11 mouse cellular contexts compared by ENCODE assay signal in genomic region chr2:164439001-164439421, GRCm38 (mm10). TPM values are rescaled to one million over a fixed set of nuclear protein-coding genes. Genes with fewer than 3 reads are reported as not detected.
DNase-seq lines count a peak whose midpoint lies in the region; ATAC-seq and TF ChIP-seq lines count a peak whose summit lies in the region.
"Had no signal": no experiment of that assay in that cellular context is flagged by ENCODE, and none has a peak within 500 bp of the region (broad histone marks: within the 10 kb centered on the region; RNA-seq: fewer than 3 reads in every experiment).

No protein-coding gene starts in this region.

- no peak overlapping the region for H3K27ac ChIP-seq in heart, embryonic 10.5 days
- peak overlapping the region; percentile 50 for H3K27ac ChIP-seq in lung, embryonic 16.5 days (ENCODE audit: low read length)
- H3K27ac ChIP-seq in intestine, postnatal 0 days (ENCODE audit: low read depth, low read length), result peak overlapping the region; percentile 95
- peak overlapping the region; percentile 87 for H3K27ac ChIP-seq in stomach, embryonic 15.5 days
- H3K27ac ChIP-seq in forebrain, embryonic 16.5 days (ENCODE audit: low read length), result no peak overlapping the region
- no peak overlapping the region for H3K27ac ChIP-seq in midbrain, embryonic 14.5 days (replicated peaks; ENCODE audit: low read depth, low read length)
- H3K27ac ChIP-seq: forebrain, embryonic 12.5 days; hindbrain, embryonic 14.5 days had no signal

- 52% methylated on average over 3 of the region's 3 CpGs for WGBS in heart, embryonic 10.5 days
- WGBS in lung, embryonic 16.5 days, result 37% methylated on average over 3 of the region's 3 CpGs
- WGBS in intestine, postnatal 0 days, result 19% methylated on average over 3 of the region's 3 CpGs
- 39% methylated on average over 3 of the region's 3 CpGs for WGBS in stomach, embryonic 15.5 days
- 63% methylated on average over 3 of the region's 3 CpGs for WGBS in forebrain, embryonic 16.5 days
- WGBS in midbrain, embryonic 14.5 days, result 75% methylated on average over 3 of the region's 3 CpGs

- ATAC-seq in lung, embryonic 16.5 days (ENCODE audit: low read depth), result no peak
- ATAC-seq in intestine, postnatal 0 days, result no peak
- no peak for ATAC-seq in stomach, embryonic 15.5 days (ENCODE audit: insufficient read depth, low FRiP score, low read depth)
- no peak for ATAC-seq in forebrain, embryonic 16.5 days
- no peak for ATAC-seq in midbrain, embryonic 14.5 days (ENCODE audit: low FRiP score, low TSS enrichment)

- peak; percentile 95 for DNase-seq in heart, adult 11 months
- no peak for DNase-seq in heart, embryonic 10.5 days (ENCODE audit: low spot score)
- no peak for DNase-seq in lung, postnatal 25 days (ENCODE audit: low spot score)
- DNase-seq in midbrain, embryonic 14.5 days, result no peak
- DNase-seq: lung, postnatal 4 days had no signal

- H3K4me3 ChIP-seq in heart, embryonic 10.5 days, result no peak overlapping the region
- H3K4me3 ChIP-seq in lung, embryonic 16.5 days (ENCODE audit: low read length), result no peak overlapping the region
- 0 out of 2 replicates have a peak overlapping the region, but pooled peaks have one; percentile 73 for H3K4me3 ChIP-seq in intestine, postnatal 0 days (ENCODE audit: low read depth, low read length)
- no peak overlapping the region for H3K4me3 ChIP-seq in stomach, embryonic 15.5 days (replicated peaks)
- no peak overlapping the region for H3K4me3 ChIP-seq in forebrain, embryonic 16.5 days (replicated peaks; ENCODE audit: low read length)
- no peak overlapping the region for H3K4me3 ChIP-seq in midbrain, embryonic 14.5 days (replicated peaks; ENCODE audit: low read depth, low read length)
- H3K4me3 ChIP-seq: forebrain, embryonic 12.5 days had no signal

- H3K9me3 ChIP-seq in heart, embryonic 10.5 days, result no peaks in the 10 kb centered on the region
- no peaks in the 10 kb centered on the region for H3K9me3 ChIP-seq in lung, embryonic 16.5 days (ENCODE audit: control insufficient read depth, low read length)
- H3K9me3 ChIP-seq in intestine, postnatal 0 days (ENCODE audit: control insufficient read depth), result no peaks in the 10 kb centered on the region
- H3K9me3 ChIP-seq in stomach, embryonic 15.5 days, result no peaks in the 10 kb centered on the region
- no peaks in the 10 kb centered on the region for H3K9me3 ChIP-seq in forebrain, embryonic 16.5 days (ENCODE audit: control insufficient read depth, low read length)
- no peaks in the 10 kb centered on the region for H3K9me3 ChIP-seq in midbrain, embryonic 14.5 days (ENCODE audit: control insufficient read depth, low read length)
- H3K9me3 ChIP-seq: forebrain, embryonic 12.5 days had no signal

- no peak for TF ChIP-seq CTCF in intestine, postnatal 0 days (IDR thresholded peaks at IDR 0.05; ENCODE audit: low read depth)

- H3K4me1 ChIP-seq in heart, embryonic 10.5 days, result peaks cover 77% of the 10 kb centered on the region
- peaks cover 55% of the 10 kb centered on the region for H3K4me1 ChIP-seq in lung, embryonic 16.5 days (replicated peaks; ENCODE audit: control insufficient read depth, insufficient read depth, low read length)
- peaks cover 19% of the 10 kb centered on the region for H3K4me1 ChIP-seq in intestine, postnatal 0 days (replicated peaks; ENCODE audit: control insufficient read depth, insufficient read depth, low read length)
- H3K4me1 ChIP-seq in stomach, embryonic 15.5 days, result peaks cover 58% of the 10 kb centered on the region
- peaks cover 15% of the 10 kb centered on the region for H3K4me1 ChIP-seq in forebrain, embryonic 16.5 days (replicated peaks; ENCODE audit: control insufficient read depth, insufficient read depth, low read length)
- peaks cover 13% of the 10 kb centered on the region for H3K4me1 ChIP-seq in midbrain, embryonic 14.5 days (ENCODE audit: control insufficient read depth, insufficient read depth, low read length)

- peak overlapping the region; percentile 33 for H3K4me2 ChIP-seq in lung, embryonic 16.5 days (ENCODE audit: low read depth, low read length)
- peak overlapping the region; percentile 89 for H3K4me2 ChIP-seq in intestine, postnatal 0 days (replicated peaks; ENCODE audit: low read depth)
- peak overlapping the region; percentile 73 for H3K4me2 ChIP-seq in stomach, embryonic 15.5 days
- no peak overlapping the region for H3K4me2 ChIP-seq in forebrain, embryonic 16.5 days (ENCODE audit: low read length)
- no peak overlapping the region for H3K4me2 ChIP-seq in midbrain, embryonic 14.5 days (ENCODE audit: low read length)
- H3K4me2 ChIP-seq: forebrain, embryonic 12.5 days; hindbrain, embryonic 14.5 days had no signal

- peak overlapping the region; percentile 24; the same call in 1 of the 2 replicates for H3K9ac ChIP-seq in lung, embryonic 16.5 days (ENCODE audit: low read length)
- H3K9ac ChIP-seq in intestine, postnatal 0 days (ENCODE audit: low read depth, low read length), result no peak overlapping the region
- H3K9ac ChIP-seq in stomach, embryonic 15.5 days, result no peak overlapping the region
- no peak overlapping the region for H3K9ac ChIP-seq in forebrain, embryonic 16.5 days (replicated peaks; ENCODE audit: low read depth, low read length)
- no peak overlapping the region for H3K9ac ChIP-seq in midbrain, embryonic 14.5 days (replicated peaks; ENCODE audit: low read length)
- H3K9ac ChIP-seq: forebrain, embryonic 12.5 days; hindbrain, embryonic 14.5 days had no signal

- peaks cover 16% of the 10 kb centered on the region; the same call in 1 of the 2 replicates for H3K27me3 ChIP-seq in heart, embryonic 10.5 days (ENCODE audit: insufficient read depth, poor library complexity, severe bottlenecking)
- no peaks in the 10 kb centered on the region for H3K27me3 ChIP-seq in lung, embryonic 16.5 days (ENCODE audit: control insufficient read depth, insufficient read depth, low read depth, low read length)
- H3K27me3 ChIP-seq in intestine, postnatal 0 days (replicated peaks; ENCODE audit: control insufficient read depth, insufficient read depth, low read length), result no peaks in the 10 kb centered on the region
- H3K27me3 ChIP-seq in stomach, embryonic 15.5 days (replicated peaks), result no peaks in the 10 kb centered on the region
- peaks cover 4% of the 10 kb centered on the region; the same call in 1 of the 2 replicates for H3K27me3 ChIP-seq in forebrain, embryonic 16.5 days (replicated peaks; ENCODE audit: control insufficient read depth, insufficient read depth, low read length)
- H3K27me3 ChIP-seq in midbrain, embryonic 14.5 days (ENCODE audit: control insufficient read depth, insufficient read depth, low read length), result peaks cover 15% of the 10 kb centered on the region

- H3K36me3 ChIP-seq in heart, embryonic 10.5 days, result no peaks in the 10 kb centered on the region
- H3K36me3 ChIP-seq in lung, embryonic 16.5 days (ENCODE audit: control insufficient read depth, insufficient read depth, low read length), result no peaks in the 10 kb centered on the region
- no peaks in the 10 kb centered on the region for H3K36me3 ChIP-seq in intestine, postnatal 0 days (ENCODE audit: control insufficient read depth, insufficient read depth)
- no peaks in the 10 kb centered on the region for H3K36me3 ChIP-seq in stomach, embryonic 15.5 days
- H3K36me3 ChIP-seq in forebrain, embryonic 16.5 days (ENCODE audit: control insufficient read depth, insufficient read depth), result no peaks in the 10 kb centered on the region
- no peaks in the 10 kb centered on the region for H3K36me3 ChIP-seq in midbrain, embryonic 14.5 days (ENCODE audit: control insufficient read depth, insufficient read depth, low read length)
- H3K36me3 ChIP-seq: forebrain, embryonic 12.5 days had no signal

RNA-seq across cellular contexts. Expression of gene Sdc4, which starts 4.7 kb away (rescaled TPM):
- 37.3 and 37.8 TPM in 2 replicates for polyA plus RNA-seq in heart, embryonic 10.5 days (2016; fragmentation: Nextera tagmentation; extraction: Ambion mirVana)
- 226 and 247 TPM in 2 replicates for polyA plus RNA-seq in lung, embryonic 16.5 days (2015; fragmentation: Nextera tagmentation; extraction: Ambion mirVana)
- polyA plus RNA-seq in intestine, postnatal 0 days (2015; fragmentation: Nextera tagmentation; extraction: Ambion mirVana), result 92.0 and 103 TPM in 2 replicates
- polyA plus RNA-seq in stomach, embryonic 15.5 days (2015; fragmentation: Nextera tagmentation; extraction: Ambion mirVana), result 132 and 135 TPM in 2 replicates
- polyA plus RNA-seq in forebrain, embryonic 16.5 days (2015; fragmentation: Nextera tagmentation; extraction: Ambion mirVana), result 5.1 and 8.2 TPM in 2 replicates
- polyA plus RNA-seq in midbrain, embryonic 14.5 days (2014; fragmentation: Nextera tagmentation; extraction: Ambion mirVana), result 2.4 and 4.9 TPM in 2 replicates

RNA-seq across cellular contexts. Expression of gene Sys1, which starts 17.8 kb away (rescaled TPM):
- 41.2 and 52.5 TPM in 2 replicates for polyA plus RNA-seq in heart, embryonic 10.5 days (2016; fragmentation: Nextera tagmentation; extraction: Ambion mirVana)
- polyA plus RNA-seq in lung, embryonic 16.5 days (2015; fragmentation: Nextera tagmentation; extraction: Ambion mirVana), result 59.9 and 62.3 TPM in 2 replicates
- 58.7 and 62.3 TPM in 2 replicates for polyA plus RNA-seq in intestine, postnatal 0 days (2015; fragmentation: Nextera tagmentation; extraction: Ambion mirVana)
- 60.6 and 61.8 TPM in 2 replicates for polyA plus RNA-seq in stomach, embryonic 15.5 days (2015; fragmentation: Nextera tagmentation; extraction: Ambion mirVana)
- 69.5 and 76.9 TPM in 2 replicates for polyA plus RNA-seq in forebrain, embryonic 16.5 days (2015; fragmentation: Nextera tagmentation; extraction: Ambion mirVana)
- polyA plus RNA-seq in midbrain, embryonic 14.5 days (2014; fragmentation: Nextera tagmentation; extraction: Ambion mirVana), result 93.1 and 97.2 TPM in 2 replicates

RNA-seq across cellular contexts. Expression of gene Gm20458, which starts 21.8 kb away (rescaled TPM):
- 10.3 and 11.7 TPM in 2 replicates for polyA plus RNA-seq in heart, embryonic 10.5 days (2016; fragmentation: Nextera tagmentation; extraction: Ambion mirVana)
- 7.9 and 15.2 TPM in 2 replicates for polyA plus RNA-seq in lung, embryonic 16.5 days (2015; fragmentation: Nextera tagmentation; extraction: Ambion mirVana)
- 21.4 and 29.1 TPM in 2 replicates for polyA plus RNA-seq in intestine, postnatal 0 days (2015; fragmentation: Nextera tagmentation; extraction: Ambion mirVana)
- 17.9 and 18.1 TPM in 2 replicates for polyA plus RNA-seq in stomach, embryonic 15.5 days (2015; fragmentation: Nextera tagmentation; extraction: Ambion mirVana)
- polyA plus RNA-seq in forebrain, embryonic 16.5 days (2015; fragmentation: Nextera tagmentation; extraction: Ambion mirVana), result 9.8 and 11.4 TPM in 2 replicates
- 3.4 and 5.1 TPM in 2 replicates for polyA plus RNA-seq in midbrain, embryonic 14.5 days (2014; fragmentation: Nextera tagmentation; extraction: Ambion mirVana)

RNA-seq across cellular contexts. Expression of gene Matn4, which starts 34.1 kb away (rescaled TPM):
- polyA plus RNA-seq in heart, embryonic 10.5 days (2016; fragmentation: Nextera tagmentation; extraction: Ambion mirVana), result 0.76 and 1.2 TPM in 2 replicates
- polyA plus RNA-seq in lung, embryonic 16.5 days (2015; fragmentation: Nextera tagmentation; extraction: Ambion mirVana), result 46.8 and 54.9 TPM in 2 replicates
- 1.9 and 2.4 TPM in 2 replicates for polyA plus RNA-seq in intestine, postnatal 0 days (2015; fragmentation: Nextera tagmentation; extraction: Ambion mirVana)
- 12.4 and 14.7 TPM in 2 replicates for polyA plus RNA-seq in stomach, embryonic 15.5 days (2015; fragmentation: Nextera tagmentation; extraction: Ambion mirVana)
- 2.0 and 3.1 TPM in 2 replicates for polyA plus RNA-seq in forebrain, embryonic 16.5 days (2015; fragmentation: Nextera tagmentation; extraction: Ambion mirVana)
- not detected in 2 replicates for polyA plus RNA-seq in midbrain, embryonic 14.5 days (2014; fragmentation: Nextera tagmentation; extraction: Ambion mirVana)

RNA-seq across cellular contexts. Expression of gene Trp53tg5, which starts 34.5 kb away (rescaled TPM):
- polyA plus RNA-seq in heart, embryonic 10.5 days (2016; fragmentation: Nextera tagmentation; extraction: Ambion mirVana), result not detected in 2 replicates
- polyA plus RNA-seq in lung, embryonic 16.5 days (2015; fragmentation: Nextera tagmentation; extraction: Ambion mirVana), result not detected in 2 replicates
- polyA plus RNA-seq in intestine, postnatal 0 days (2015; fragmentation: Nextera tagmentation; extraction: Ambion mirVana), result not detected in 2 replicates
- 0.14 TPM in 1 of 2 replicates, not detected in the other for polyA plus RNA-seq in stomach, embryonic 15.5 days (2015; fragmentation: Nextera tagmentation; extraction: Ambion mirVana)
- not detected in 2 replicates for polyA plus RNA-seq in forebrain, embryonic 16.5 days (2015; fragmentation: Nextera tagmentation; extraction: Ambion mirVana)
- polyA plus RNA-seq in midbrain, embryonic 14.5 days (2014; fragmentation: Nextera tagmentation; extraction: Ambion mirVana), result not detected in 2 replicates
- polyA plus RNA-seq: forebrain, embryonic 12.5 days had no signal

Comparison
In these comparisons a context has a peak if more than half of its experiments do, and no peak if none do; other contexts are left out.
1. H3K27ac ChIP-seq: peak in lung, embryonic 16.5 days (single experiment), intestine, postnatal 0 days (single experiment) and stomach, embryonic 15.5 days (single experiment); none in heart, embryonic 10.5 days (single experiment), forebrain, embryonic 16.5 days (single experiment) and midbrain, embryonic 14.5 days (single experiment).
2. H3K4me2 ChIP-seq: peak in lung, embryonic 16.5 days (single experiment), intestine, postnatal 0 days (single experiment) and stomach, embryonic 15.5 days (single experiment); none in forebrain, embryonic 16.5 days (single experiment) and midbrain, embryonic 14.5 days (single experiment).